Mouse (Mus musculus): Measurements from ENCODE around the gene A2m. TPM values are rescaled to one million over a fixed set of nuclear protein-coding genes. Genes with fewer than 3 reads are reported as not detected.

The A2m gene
- polyA plus RNA-seq, 1 experiment from 2014 or later: 1.5 TPM

DNA sequence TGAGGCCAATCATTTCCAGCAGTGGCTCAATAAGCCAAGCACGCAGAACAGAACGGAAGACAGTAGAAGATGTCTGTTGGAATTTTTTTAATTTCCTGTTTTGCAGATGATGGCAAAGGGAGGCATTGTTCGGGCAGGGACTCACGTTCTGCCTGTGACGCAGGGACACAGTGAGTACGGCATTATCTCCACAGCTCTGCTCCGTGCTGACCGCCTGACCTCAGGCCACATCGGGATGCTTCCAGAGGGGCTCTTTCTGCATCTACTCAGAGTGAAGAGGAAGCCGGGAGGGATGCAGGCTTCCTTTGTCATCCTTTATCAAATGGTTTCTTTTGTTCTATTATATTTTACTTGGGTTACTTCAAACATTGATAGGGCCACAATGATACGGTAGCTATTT is 13.3 kb downstream of the A2m start:
- no peaks in the 10 kb centered on the region for H3K36me3 ChIP-seq (ENCODE audit: control insufficient read depth, insufficient read depth, low read length)
- no peak overlapping the region for H3K4me3 ChIP-seq (ENCODE audit: low read depth, low read length)
- H3K4me1 ChIP-seq (ENCODE audit: control insufficient read depth, insufficient read depth, low read length): no peaks in the 10 kb centered on the region
- no peaks in the 10 kb centered on the region for H3K9me3 ChIP-seq (ENCODE audit: control insufficient read depth, low read length)
- no peak overlapping the region for H3K9ac ChIP-seq (replicated peaks; ENCODE audit: low read depth, low read length)
- H3K27me3 ChIP-seq (ENCODE audit: control insufficient read depth, insufficient read depth, low read length): no peaks in the 10 kb centered on the region
- no peak for ATAC-seq (ENCODE audit: low read depth)
- H3K4me2 ChIP-seq (ENCODE audit: low read depth, low read length): no peak overlapping the region
- WGBS: 78% methylated on average over 11 of the region's 11 CpGs
- no peak overlapping the region for H3K27ac ChIP-seq (ENCODE audit: low read depth, low read length)

Other genes starting within 250 kb of the A2m start
- 20.0 and 22.8 TPM in 2 replicates for gene Iqsec3, start 161.7 kb upstream of the A2m start, polyA plus RNA-seq (2014; fragmentation: Nextera tagmentation; extraction: Ambion mirVana)
- gene Gm7298, start 97.6 kb downstream of the A2m start, polyA plus RNA-seq (2014; fragmentation: Nextera tagmentation; extraction: Ambion mirVana): 0.17 TPM in 1 of 2 replicates, not detected in the other
- not detected in 2 replicates for gene Mug1, start 203.2 kb downstream of the A2m start, polyA plus RNA-seq (2014; fragmentation: Nextera tagmentation; extraction: Ambion mirVana)

All from neural tube, embryonic 14.5 days (tissue).